Mouse (Mus musculus): ENCODE data around the gene Osmr. TPM values are rescaled to one million over a fixed set of nuclear protein-coding genes. Genes with fewer than 3 reads are reported as not detected.

Osmr gene
- polyA plus RNA-seq, 1 experiment = 168 TPM

- TF ChIP-seq POLR2A (IDR thresholded peaks at IDR 0.05; ENCODE audit: low read depth, low read length) = no peak
- TF ChIP-seq CTCF (IDR thresholded peaks at IDR 0.05; ENCODE audit: borderline replicate concordance, insufficient read depth, low read length) = no peak
- H3K4me3 ChIP-seq (ENCODE audit: insufficient read depth, low read length) = no peak overlapping the region
- H3K27ac ChIP-seq (ENCODE audit: insufficient read depth, low read length) = no peak overlapping the region
- H3K4me1 ChIP-seq (ENCODE audit: control insufficient read depth, insufficient read depth, low read length) = no peaks in the 10 kb centered on the region
Measured at GRCm38 (mm10) chr15:6901982-6902639, 27.3 kb upstream of the Osmr start.

- no peak for TF ChIP-seq POLR2A (IDR thresholded peaks at IDR 0.05; ENCODE audit: low read depth, low read length)
- TF ChIP-seq CTCF (IDR thresholded peaks at IDR 0.05; ENCODE audit: borderline replicate concordance, insufficient read depth, low read length) = no peak
- H3K27ac ChIP-seq (ENCODE audit: insufficient read depth, low read length) = no peak overlapping the region
- H3K4me1 ChIP-seq (ENCODE audit: control insufficient read depth, insufficient read depth, low read length) = no peaks in the 10 kb centered on the region
- H3K4me3 ChIP-seq (ENCODE audit: insufficient read depth, low read length) = no peak overlapping the region
Measured at GRCm38 (mm10) chr15:6901236-6901635, 26.5 kb upstream of the Osmr start.

- Histone ChIP-seq H3K27ac (ENCODE audit: insufficient read depth, low read length) (no peak overlapping the region), H3K4me3 (ENCODE audit: insufficient read depth, low read length) (no peak overlapping the region), H3K4me1 (ENCODE audit: control insufficient read depth, insufficient read depth, low read length) (peaks cover 7% of the 10 kb centered on the region; the same call in 1 of the 2 replicates)
- TF ChIP-seq CTCF (IDR thresholded peaks at IDR 0.05; ENCODE audit: borderline replicate concordance, insufficient read depth, low read length) = no peak
- TF ChIP-seq POLR2A (IDR thresholded peaks at IDR 0.05; ENCODE audit: low read depth, low read length) = no peak
Measured at GRCm38 (mm10) chr15:6884260-6884659, 9.5 kb upstream of the Osmr start.

- Histone ChIP-seq H3K4me1 (ENCODE audit: control insufficient read depth, insufficient read depth, low read length) (peaks cover 7% of the 10 kb centered on the region; the same call in 1 of the 2 replicates), H3K27ac (ENCODE audit: insufficient read depth, low read length) (no peak overlapping the region), H3K4me3 (ENCODE audit: insufficient read depth, low read length) (no peak overlapping the region)
- TF ChIP-seq POLR2A (IDR thresholded peaks at IDR 0.05; ENCODE audit: low read depth, low read length) = no peak
- TF ChIP-seq CTCF (IDR thresholded peaks at IDR 0.05; ENCODE audit: borderline replicate concordance, insufficient read depth, low read length) = no peak
Measured at GRCm38 (mm10) chr15:6883816-6884215, 9.0 kb upstream of the Osmr start.

- TF ChIP-seq POLR2A (IDR thresholded peaks at IDR 0.05; ENCODE audit: low read depth, low read length) = no peak
- H3K4me1 ChIP-seq (ENCODE audit: control insufficient read depth, insufficient read depth, low read length) = peaks cover 7% of the 10 kb centered on the region; the same call in 1 of the 2 replicates
Measured at GRCm38 (mm10) chr15:6883091-6883490, 8.3 kb upstream of the Osmr start.

GRCm38 (mm10) chr15:6882180-6882579, 7.4 kb upstream of the Osmr start:
- TF ChIP-seq POLR2A (IDR thresholded peaks at IDR 0.05; ENCODE audit: low read depth, low read length) (no peak), CTCF (IDR thresholded peaks at IDR 0.05; ENCODE audit: borderline replicate concordance, insufficient read depth, low read length) (peak; percentile 39; the same call in 1 of the 2 replicates)
- Histone ChIP-seq H3K4me1 (ENCODE audit: control insufficient read depth, insufficient read depth, low read length) (peaks cover 7% of the 10 kb centered on the region; the same call in 1 of the 2 replicates), H3K4me3 (ENCODE audit: insufficient read depth, low read length) (no peak overlapping the region), H3K27ac (ENCODE audit: insufficient read depth, low read length) (no peak overlapping the region)

More at GRCm38 (mm10) chr15:6883091-6883490, 8.3 kb upstream of the Osmr start:
- no peak overlapping the region for H3K4me3 ChIP-seq (ENCODE audit: insufficient read depth, low read length)
- H3K27ac ChIP-seq (ENCODE audit: insufficient read depth, low read length) = no peak overlapping the region

GRCm38 (mm10) chr15:6881211-6881610, 6.4 kb upstream of the Osmr start:
- no peak for TF ChIP-seq POLR2A (IDR thresholded peaks at IDR 0.05; ENCODE audit: low read depth, low read length)
- TF ChIP-seq CTCF (IDR thresholded peaks at IDR 0.05; ENCODE audit: borderline replicate concordance, insufficient read depth, low read length) = no peak
- H3K4me1 ChIP-seq (ENCODE audit: control insufficient read depth, insufficient read depth, low read length) = peaks cover 7% of the 10 kb centered on the region; the same call in 1 of the 2 replicates
- no peak overlapping the region for H3K27ac ChIP-seq (ENCODE audit: insufficient read depth, low read length)
- no peak overlapping the region for H3K4me3 ChIP-seq (ENCODE audit: insufficient read depth, low read length)

GRCm38 (mm10) chr15:6873807-6874600, 765 bp downstream of the Osmr start:
- Histone ChIP-seq H3K27ac (ENCODE audit: insufficient read depth, low read length) (peak overlapping the region; percentile 93), H3K4me3 (ENCODE audit: insufficient read depth, low read length) (peak overlapping the region; percentile 79), H3K4me1 (ENCODE audit: control insufficient read depth, insufficient read depth, low read length) (no peaks in the 10 kb centered on the region)
- TF ChIP-seq CTCF (IDR thresholded peaks at IDR 0.05; ENCODE audit: borderline replicate concordance, insufficient read depth, low read length) (no peak), POLR2A (IDR thresholded peaks at IDR 0.05; ENCODE audit: low read depth, low read length) (peak; percentile 97)

- H3K4me1 ChIP-seq (ENCODE audit: control insufficient read depth, insufficient read depth, low read length) = no peaks in the 10 kb centered on the region
- TF ChIP-seq POLR2A (IDR thresholded peaks at IDR 0.05; ENCODE audit: low read depth, low read length) (no peak; the same call in 1 of the 2 replicates), CTCF (IDR thresholded peaks at IDR 0.05; ENCODE audit: borderline replicate concordance, insufficient read depth, low read length) (no peak)
- peak overlapping the region; percentile 79 for H3K4me3 ChIP-seq (ENCODE audit: insufficient read depth, low read length)
- H3K27ac ChIP-seq (ENCODE audit: insufficient read depth, low read length) = peak overlapping the region; percentile 89
Measured at GRCm38 (mm10) chr15:6873154-6873806, 1.5 kb downstream of the Osmr start.
